Comparison of ENCODE assay signal across 8 mouse cellular contexts in the genomic region with DNA sequence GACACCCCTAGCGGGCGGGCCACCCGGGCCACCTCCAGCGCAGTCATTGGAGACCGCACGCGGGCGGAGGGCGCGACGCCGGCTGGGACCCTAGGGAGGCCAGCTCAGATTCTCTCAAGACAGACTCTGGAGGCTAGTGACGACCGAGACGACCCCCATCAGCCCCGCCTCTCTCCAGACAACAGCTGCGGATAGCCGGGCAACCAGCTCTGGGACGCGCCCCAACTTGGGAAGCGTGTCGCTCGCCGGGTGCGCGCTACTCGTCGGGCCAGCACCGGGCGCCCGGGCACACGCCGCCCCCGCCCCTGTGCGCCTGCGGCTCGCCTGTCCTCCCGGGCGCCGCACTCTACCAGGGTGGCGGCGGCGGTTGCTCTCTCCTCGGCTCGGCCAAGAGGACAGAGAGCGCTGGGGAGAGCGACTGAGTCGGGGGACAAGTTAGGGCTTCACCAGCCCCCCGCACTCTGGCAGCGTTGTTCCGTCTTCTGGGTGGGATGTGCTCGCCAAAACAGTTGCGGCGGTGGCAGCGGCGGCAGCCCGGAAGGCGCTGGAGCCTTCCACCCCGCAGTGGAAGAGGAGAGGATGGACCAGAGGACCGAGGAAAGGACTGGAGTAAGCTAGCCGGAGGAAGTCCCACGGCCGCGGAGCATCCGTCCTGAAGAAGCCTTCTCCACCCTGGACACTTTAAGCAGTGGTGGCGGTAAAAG. TPM values are rescaled to one million over a fixed set of nuclear protein-coding genes. Genes with fewer than 3 reads are reported as not detected.
DNase-seq lines count a peak whose midpoint lies in the region; ATAC-seq lines count a peak whose summit lies in the region.

No protein-coding gene starts in this region.

- H3K36me3 ChIP-seq in forebrain, embryonic 10.5 days (replicated peaks): no peaks in the 10 kb centered on the region
- no peaks in the 10 kb centered on the region for H3K36me3 ChIP-seq in heart, embryonic 15.5 days

- H3K9ac ChIP-seq in heart, embryonic 15.5 days: no peak overlapping the region

- peaks cover 26% of the 10 kb centered on the region for H3K4me1 ChIP-seq in forebrain, embryonic 10.5 days
- peaks cover 19% of the 10 kb centered on the region for H3K4me1 ChIP-seq in heart, embryonic 15.5 days (replicated peaks)

- intact Hi-C loops in left cerebral cortex, postnatal 36 days (cut with DNase I): no loop called here

- peak overlapping the region; percentile 44; the same call in 1 of the 2 replicates for H3K27ac ChIP-seq in forebrain, embryonic 10.5 days
- H3K27ac ChIP-seq in heart, embryonic 15.5 days: no peak overlapping the region

- H3K4me2 ChIP-seq in heart, embryonic 15.5 days: peak overlapping the region; percentile 94

- WGBS in forebrain, embryonic 10.5 days: under 1% methylated on average over 65 of the region's 66 CpGs
- under 1% methylated on average over 65 of the region's 66 CpGs for whole genome bisulfite sequencing in heart, embryonic 15.5 days

- ATAC-seq in heart, embryonic 15.5 days (replicated peaks; ENCODE audit: insufficient number of reproducible peaks, insufficient read depth, low FRiP score, low read depth): peak; percentile 48; the same call in 1 of the 2 replicates
- no peak for ATAC-seq in megakaryocyte, adult 5-6 weeks (ENCODE audit: poor library complexity, severe bottlenecking)

- DNase-seq in heart, adult 18-20 months: peak; percentile 14 to 27
- DNase-seq in heart, adult 8-10 months (ENCODE audit: low spot score): no peak
- peak; percentile 5 for DNase-seq in adrenal gland, postnatal 25 days
- DNase-seq in forebrain, embryonic 10.5 days (ENCODE audit: extremely low spot score, low spot score): peak; percentile 51
- peak; percentile 50 to 68 for DNase-seq in left cerebral cortex, postnatal 36 days (ENCODE audit: low spot score in 2 of 2)
- DNase-seq in neural tube, embryonic 10.5 days (ENCODE audit: extremely low spot score, low spot score): peak; percentile 67

- H3K4me3 ChIP-seq in forebrain, embryonic 10.5 days: peak overlapping the region; percentile 62
- H3K4me3 ChIP-seq in heart, embryonic 15.5 days: peak overlapping the region; percentile 56

- peaks cover 75% of the 10 kb centered on the region for H3K27me3 ChIP-seq in forebrain, embryonic 10.5 days (ENCODE audit: poor library complexity, severe bottlenecking)
- H3K27me3 ChIP-seq in heart, embryonic 15.5 days: peaks cover 55% of the 10 kb centered on the region

- H3K9me3 ChIP-seq in forebrain, embryonic 10.5 days: no peaks in the 10 kb centered on the region
- no peaks in the 10 kb centered on the region for H3K9me3 ChIP-seq in heart, embryonic 15.5 days (replicated peaks)

RNA-seq across cellular contexts. Expression of a gene that starts 0.5 kb away (rescaled TPM):
- total RNA-seq in heart, adult 18-20 months (2021): under 1 TPM; 0.17 to 0.33 TPM
- under 1 TPM in 3 of 4 experiments, not detected in 1; 0.24 to 0.38 (median 0.37) TPM for total RNA-seq in heart, adult 8-10 months (2022)
- 0.12 and 0.57 TPM in 2 replicates for total RNA-seq in adrenal gland, postnatal 25 days (2021)
- 0.10 and 0.24 TPM in 2 replicates for polyA plus RNA-seq in forebrain, embryonic 10.5 days (2016; fragmentation: Nextera tagmentation; extraction: Ambion mirVana)
- 0.03 and 0.04 TPM in 2 replicates for polyA plus RNA-seq in heart, embryonic 15.5 days (2015; fragmentation: Nextera tagmentation; extraction: Ambion mirVana)
- total RNA-seq in left cerebral cortex, postnatal 36 days (2021): 10 to 100 TPM; 31.5 to 37.7 TPM
- not detected in 2 replicates for total RNA-seq in megakaryocyte, adult 5-6 weeks (2015)
- not detected in 2 replicates for total RNA-seq in megakaryocyte, adult 5-6 weeks (2017)

Comparison
In these comparisons a context has a peak if more than half of its experiments do, and no peak if none do; other contexts are left out.
1. RNA of a gene that starts 0.5 kb away (total RNA-seq): 31.5 to 37.7 TPM in left cerebral cortex, postnatal 36 days; 0.24 to 0.38 TPM in heart, adult 8-10 months, 0.17 to 0.33 TPM in heart, adult 18-20 months, 0.12 to 0.57 TPM in adrenal gland, postnatal 25 days and not detected in megakaryocyte, adult 5-6 weeks; every median in the first group is over 10 times any median in the second.